Mouse (Mus musculus): ENCODE results near the gene Atp13a2.

- TF ChIP-seq CTCF (conservative IDR thresholded peaks at IDR 0.05; ENCODE audit: low read length) (no peak), NANOG (IDR thresholded peaks at IDR 0.05; ENCODE audit: borderline replicate concordance, low read length) (no peak)
Observed at GRCm38 (mm10) chr4:140987476-140987875, 803 bp downstream of the Atp13a2 start.

Data from E14TG2a.4 (cell line).